Mouse (Mus musculus): ENCODE measurements around the gene Kif21b. TPM values are rescaled to one million over a fixed set of nuclear protein-coding genes. Genes with fewer than 3 reads are reported as not detected.

The Kif21b gene
- total RNA-seq (2012; rRNA removed), result 3.0 and 4.4 TPM in 2 replicates

GRCm38 (mm10) chr1:136130951-136131558 is at the start of gene Kif21b:
TSS of gene Kif21b (plus strand) at chr1:136131389.
- in situ Hi-C loops (cut with MboI; ENCODE audit: low sequenced_read_pairs in 2 of 2, unreplicated experiment in 2 of 2), result no loop called here
- Histone ChIP-seq H3K36me3 (ENCODE audit: control insufficient read depth, insufficient read depth, low read length, poor library complexity, severe bottlenecking) (no peaks in the 10 kb centered on the region), H3K27ac (ENCODE audit: insufficient read depth, low read depth, low read length, poor library complexity, severe bottlenecking) (no peak within 1 kb of the TSS), H3K9me3 (ENCODE audit: control insufficient read depth, insufficient read depth, low read depth, low read length) (no peaks in the 10 kb centered on the region), H3K9ac (ENCODE audit: insufficient read depth, low read depth, low read length, poor library complexity, severe bottlenecking) (peak within 1 kb of the TSS; percentile 65), H3K4me1 (ENCODE audit: control insufficient read depth in 2 of 2, insufficient read depth in 2 of 2, low read length in 2 of 2, poor library complexity in 1 of 2) (peaks cover 5 to 7% of the 10 kb centered on the region in 2 experiments; a peak in 1 of 4 replicates), H3K4me3 (ENCODE audit: insufficient read depth in 1 of 2, low read depth in 1 of 2, low read length in 2 of 2, poor library complexity in 1 of 2, severe bottlenecking in 1 of 2) (peak within 1 kb of the TSS; percentile 70 to 94)
- peak; percentile 84 for DNase-seq (ENCODE audit: low read depth, low spot score)
- TF ChIP-seq ZNF384 (IDR thresholded peaks at IDR 0.05; ENCODE audit: low read depth, low read length) (no peak), CHD2 (IDR thresholded peaks at IDR 0.05; ENCODE audit: low read depth, low read length) (no peak), ZC3H11A (IDR thresholded peaks at IDR 0.05; ENCODE audit: borderline replicate concordance, low read depth, low read length) (no peak), MAFK (IDR thresholded peaks at IDR 0.05; ENCODE audit: insufficient read depth, low read depth, low read length) (no peak), HCFC1 (IDR thresholded peaks at IDR 0.05; ENCODE audit: borderline replicate concordance, insufficient read depth, low read length) (no peak)

DNA sequence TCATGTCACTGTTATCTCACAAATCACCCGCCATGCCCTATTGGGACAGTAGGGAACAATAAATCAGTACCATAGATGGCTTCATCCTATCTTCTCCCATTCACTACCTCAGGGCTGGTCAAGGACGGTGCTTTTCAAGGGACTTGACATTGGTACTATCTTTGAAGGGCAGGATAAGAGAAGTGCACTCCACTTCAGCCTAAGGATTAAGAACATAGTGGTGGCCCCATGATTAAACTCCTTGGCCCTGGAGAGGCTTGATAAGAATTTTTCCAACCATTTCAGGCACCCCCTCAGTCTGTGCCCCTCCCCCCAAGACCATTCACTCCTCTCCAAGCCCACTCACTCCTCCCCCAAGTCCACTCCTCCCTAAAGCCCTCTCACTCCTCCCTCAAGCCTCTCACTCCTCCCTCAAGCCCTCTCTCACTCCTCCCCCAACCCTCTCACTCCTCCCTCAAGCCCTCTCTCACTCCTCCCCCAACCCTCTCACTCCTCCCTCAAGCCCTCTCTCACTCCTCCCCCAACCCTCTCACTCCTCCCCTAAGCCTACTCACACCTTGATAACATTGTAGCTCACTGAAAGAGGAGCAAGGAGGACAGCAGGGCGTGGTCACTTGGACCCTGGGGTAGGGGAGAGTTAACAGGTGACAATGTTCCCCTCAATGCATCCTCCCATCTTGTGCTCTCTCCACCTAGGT is 45.1 kb upstream of the Kif21b start:
- no peak overlapping the region for H3K9ac ChIP-seq (ENCODE audit: insufficient read depth, low read depth, low read length, poor library complexity, severe bottlenecking)
- no peaks in the 10 kb centered on the region for H3K36me3 ChIP-seq (ENCODE audit: control insufficient read depth, insufficient read depth, low read length, poor library complexity, severe bottlenecking)
- H3K9me3 ChIP-seq (ENCODE audit: control insufficient read depth, insufficient read depth, low read depth, low read length), result no peaks in the 10 kb centered on the region
- TF ChIP-seq CHD2 (IDR thresholded peaks at IDR 0.05; ENCODE audit: low read depth, low read length), result no peak
- no peak for TF ChIP-seq ZC3H11A (IDR thresholded peaks at IDR 0.05; ENCODE audit: borderline replicate concordance, low read depth, low read length)
- no peak for TF ChIP-seq MAFK (IDR thresholded peaks at IDR 0.05; ENCODE audit: insufficient read depth, low read depth, low read length)
- TF ChIP-seq ZNF384 (IDR thresholded peaks at IDR 0.05; ENCODE audit: low read depth, low read length), result no peak
- no peak for TF ChIP-seq HCFC1 (IDR thresholded peaks at IDR 0.05; ENCODE audit: borderline replicate concordance, insufficient read depth, low read length)
- in situ Hi-C loops (cut with MboI; ENCODE audit: low sequenced_read_pairs in 2 of 2, unreplicated experiment in 2 of 2), result no loop called here
- no peak for DNase-seq (ENCODE audit: low read depth, low spot score)
- H3K4me1 ChIP-seq (ENCODE audit: control insufficient read depth in 2 of 2, insufficient read depth in 2 of 2, low read length in 2 of 2, poor library complexity in 1 of 2), result no peaks in the 10 kb centered on the region
- no peak overlapping the region for H3K4me3 ChIP-seq (ENCODE audit: insufficient read depth in 1 of 2, low read depth in 1 of 2, low read length in 2 of 2, poor library complexity in 1 of 2, severe bottlenecking in 1 of 2)
- H3K27ac ChIP-seq (ENCODE audit: insufficient read depth, low read depth, low read length, poor library complexity, severe bottlenecking), result no peak overlapping the region

DNA sequence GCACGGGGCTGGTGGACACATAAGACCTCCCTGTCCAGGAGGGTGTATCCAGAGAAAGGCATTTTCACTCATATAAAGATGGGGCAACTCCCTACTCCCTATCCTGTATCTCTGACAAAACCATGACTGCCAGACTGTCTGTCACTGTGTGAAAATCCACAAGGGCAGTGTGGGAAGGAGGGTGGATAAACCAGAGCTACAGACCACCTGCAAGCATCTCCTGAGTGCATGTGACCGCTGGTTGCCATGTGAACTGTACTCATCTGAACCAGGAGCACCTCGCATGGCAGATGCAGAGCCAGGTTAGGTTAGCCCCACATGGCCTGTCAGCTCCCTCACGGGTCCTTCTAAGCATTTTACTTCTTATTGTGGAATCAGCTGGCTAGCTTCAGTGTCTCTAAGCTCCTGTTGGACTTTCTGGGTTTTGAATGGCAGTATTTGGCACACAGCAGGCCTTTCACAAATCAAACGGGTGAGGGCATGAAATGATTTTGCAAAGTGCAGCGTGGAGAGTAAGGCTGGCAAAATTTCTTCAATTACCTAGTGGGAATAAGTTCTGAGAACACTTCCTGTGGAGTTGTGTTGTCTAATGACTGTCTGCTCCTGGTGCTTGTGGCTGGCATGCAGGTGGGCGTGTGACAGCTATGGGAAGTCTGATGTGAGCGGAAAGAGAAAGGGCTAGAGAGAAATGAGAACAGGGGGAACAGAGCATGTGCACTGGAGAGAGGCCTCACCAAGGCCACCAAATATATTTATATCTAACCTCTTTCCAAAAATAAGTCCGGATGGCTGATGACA is 41.6 kb upstream of the Kif21b start:
- Histone ChIP-seq H3K9me3 (ENCODE audit: control insufficient read depth, insufficient read depth, low read depth, low read length) (no peaks in the 10 kb centered on the region), H3K27ac (ENCODE audit: insufficient read depth, low read depth, low read length, poor library complexity, severe bottlenecking) (no peak overlapping the region; the same call in 1 of the 2 replicates), H3K36me3 (ENCODE audit: control insufficient read depth, insufficient read depth, low read length, poor library complexity, severe bottlenecking) (no peaks in the 10 kb centered on the region), H3K4me1 (ENCODE audit: control insufficient read depth in 2 of 2, insufficient read depth in 2 of 2, low read length in 2 of 2, poor library complexity in 1 of 2) (peaks cover 2 to 6% of the 10 kb centered on the region in 2 experiments; a peak in 2 of 4 replicates), H3K9ac (ENCODE audit: insufficient read depth, low read depth, low read length, poor library complexity, severe bottlenecking) (no peak overlapping the region), H3K4me3 (ENCODE audit: insufficient read depth in 1 of 2, low read depth in 1 of 2, low read length in 2 of 2, poor library complexity in 1 of 2, severe bottlenecking in 1 of 2) (no peak overlapping the region)
- TF ChIP-seq ZNF384 (IDR thresholded peaks at IDR 0.05; ENCODE audit: low read depth, low read length), result no peak
- TF ChIP-seq CHD2 (IDR thresholded peaks at IDR 0.05; ENCODE audit: low read depth, low read length), result no peak
- no peak for TF ChIP-seq MAFK (IDR thresholded peaks at IDR 0.05; ENCODE audit: insufficient read depth, low read depth, low read length)
- TF ChIP-seq HCFC1 (IDR thresholded peaks at IDR 0.05; ENCODE audit: borderline replicate concordance, insufficient read depth, low read length), result no peak
- TF ChIP-seq ZC3H11A (IDR thresholded peaks at IDR 0.05; ENCODE audit: borderline replicate concordance, low read depth, low read length), result no peak
- DNase-seq (ENCODE audit: low read depth, low spot score), result no peak
- in situ Hi-C loops (cut with MboI; ENCODE audit: low sequenced_read_pairs in 2 of 2, unreplicated experiment in 2 of 2), result no loop called here

- DNase-seq (ENCODE audit: low read depth, low spot score), result no peak
- H3K4me1 ChIP-seq (ENCODE audit: control insufficient read depth in 2 of 2, insufficient read depth in 2 of 2, low read length in 2 of 2, poor library complexity in 1 of 2), result peaks cover 2 to 6% of the 10 kb centered on the region in 2 experiments; a peak in 2 of 4 replicates
- in situ Hi-C loops (cut with MboI; ENCODE audit: low sequenced_read_pairs in 2 of 2, unreplicated experiment in 2 of 2), result no loop called here
- H3K27ac ChIP-seq (ENCODE audit: insufficient read depth, low read depth, low read length, poor library complexity, severe bottlenecking), result no peak overlapping the region
- no peaks in the 10 kb centered on the region for H3K36me3 ChIP-seq (ENCODE audit: control insufficient read depth, insufficient read depth, low read length, poor library complexity, severe bottlenecking)
- TF ChIP-seq HCFC1 (IDR thresholded peaks at IDR 0.05; ENCODE audit: borderline replicate concordance, insufficient read depth, low read length) (no peak), CHD2 (IDR thresholded peaks at IDR 0.05; ENCODE audit: low read depth, low read length) (no peak), MAFK (IDR thresholded peaks at IDR 0.05; ENCODE audit: insufficient read depth, low read depth, low read length) (no peak), ZNF384 (IDR thresholded peaks at IDR 0.05; ENCODE audit: low read depth, low read length) (no peak), ZC3H11A (IDR thresholded peaks at IDR 0.05; ENCODE audit: borderline replicate concordance, low read depth, low read length) (no peak)
- no peak overlapping the region for H3K4me3 ChIP-seq (ENCODE audit: insufficient read depth in 1 of 2, low read depth in 1 of 2, low read length in 2 of 2, poor library complexity in 1 of 2, severe bottlenecking in 1 of 2)
- H3K9me3 ChIP-seq (ENCODE audit: control insufficient read depth, insufficient read depth, low read depth, low read length), result no peaks in the 10 kb centered on the region
- H3K9ac ChIP-seq (ENCODE audit: insufficient read depth, low read depth, low read length, poor library complexity, severe bottlenecking), result no peak overlapping the region
These were observed 37.5 kb upstream of the Kif21b start for GRCm38 (mm10) chr1:136093726-136094125.
